Mouse (Mus musculus) large intestine, adult 2 months (tissue): ENCODE measurements around the gene Hivep2. TPM values are rescaled to one million over a fixed set of nuclear protein-coding genes. Genes with fewer than 3 reads are reported as not detected.

Source experiments
- DNase-seq: peaks from one replicate; pipeline ENCODE4 v3.0.0-alpha.2; 2012; ENCODE audit warnings: low read depth, low spot score
- WGBS: fragments of 180-500 bp; shearing (Covaris S2); methylation state at CpG from one replicate; pipeline ENCODE4 v1.1.7; 2018; 5-methylcytosine and 5-hydroxymethylcytosine counted together
- polyA plus RNA-seq: library from polyadenylated mRNA; depleted of rRNA; stranded (reverse); fragments of >200 nt; gene quantifications from 2 replicates; pipeline ENCODE4 v1.2.3, GENCODE M21; 2012; rRNA removed

Hivep2 gene
- 3.9 and 6.2 TPM in 2 replicates for polyA plus RNA-seq

DNA sequence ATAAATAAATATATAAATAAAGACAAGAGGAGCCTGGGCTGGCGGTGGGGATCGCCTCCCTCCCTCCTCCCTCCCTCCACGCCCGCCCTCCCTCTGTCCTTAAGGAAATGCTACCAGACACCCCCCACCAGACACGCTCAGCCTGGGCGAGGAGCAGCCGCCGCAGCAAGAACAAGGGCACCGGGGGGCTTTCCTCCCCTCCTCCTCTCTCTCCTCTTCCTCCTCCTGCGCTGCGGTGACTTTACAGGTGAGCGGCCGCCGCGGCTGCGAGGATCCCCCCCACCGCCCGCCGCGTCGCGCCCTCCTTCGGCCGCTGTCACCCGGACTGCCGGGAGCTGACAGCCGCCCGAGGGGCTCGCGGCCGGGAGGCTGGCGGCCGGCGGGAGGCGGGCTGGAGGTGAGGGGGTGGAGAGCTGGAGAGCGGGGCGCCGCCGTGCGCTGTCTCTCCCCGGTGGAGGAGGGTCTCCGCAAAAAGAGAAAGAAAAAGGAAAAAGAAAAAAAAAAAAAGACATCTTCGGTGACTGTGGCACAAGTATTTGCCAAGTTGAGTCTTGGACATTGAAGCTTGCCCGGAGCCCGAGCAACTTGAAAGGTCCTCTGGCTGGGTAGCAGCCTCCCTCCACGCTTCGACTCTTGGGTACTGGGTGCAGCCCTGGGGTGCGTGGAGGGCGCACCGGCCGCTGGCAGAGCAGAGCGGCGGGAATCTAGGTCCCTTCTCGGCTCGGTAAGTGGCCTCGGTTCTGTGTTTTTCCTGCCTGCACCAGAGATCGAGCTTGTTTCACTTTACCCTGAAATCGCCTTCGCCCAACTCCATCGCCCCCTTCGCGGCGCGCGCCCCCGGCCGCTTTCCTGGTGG lies at the start of gene Hivep2:
Hivep2 (plus strand) TSS at position 102 of the 856 bp plus-strand sequence.
- WGBS = under 1% methylated on average over 67 of the region's 67 CpGs
- no peak for DNase-seq

DNA sequence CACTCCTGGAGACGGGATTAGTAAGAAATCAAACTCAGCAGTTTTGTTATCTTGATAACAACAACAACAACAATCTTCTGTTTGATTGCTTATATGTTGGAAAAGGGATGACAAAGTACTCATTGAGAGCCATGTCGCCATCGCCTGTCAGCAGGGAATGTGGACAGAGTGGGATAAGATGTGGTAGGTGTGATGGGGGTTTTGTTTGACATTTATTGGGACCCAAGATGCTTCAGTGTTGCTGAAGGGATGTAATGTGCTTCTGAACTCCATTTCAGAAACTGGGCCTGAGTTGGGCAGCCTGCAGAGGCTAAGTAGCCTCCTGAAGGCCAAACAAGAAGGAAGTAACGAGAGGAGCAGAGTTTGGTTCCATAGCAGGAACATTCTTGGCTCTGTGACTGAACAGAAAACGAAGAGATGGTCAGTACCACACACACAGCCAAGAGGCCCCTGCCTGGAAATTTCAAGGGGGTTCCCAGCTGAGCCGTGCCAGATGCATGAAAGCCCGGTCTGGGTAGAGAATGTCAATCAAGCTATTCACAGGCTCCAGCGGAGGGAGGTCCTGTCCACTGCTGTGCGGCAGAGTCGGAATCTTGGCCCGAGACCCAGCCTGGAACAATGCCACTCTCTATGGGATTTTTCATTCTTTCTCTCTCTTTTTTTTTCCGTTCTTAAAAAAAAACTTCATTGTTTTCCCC lies 49.1 kb upstream of the Hivep2 start:
- 67% methylated on average over 12 of the region's 12 CpGs for WGBS
- no peak for DNase-seq

DNA sequence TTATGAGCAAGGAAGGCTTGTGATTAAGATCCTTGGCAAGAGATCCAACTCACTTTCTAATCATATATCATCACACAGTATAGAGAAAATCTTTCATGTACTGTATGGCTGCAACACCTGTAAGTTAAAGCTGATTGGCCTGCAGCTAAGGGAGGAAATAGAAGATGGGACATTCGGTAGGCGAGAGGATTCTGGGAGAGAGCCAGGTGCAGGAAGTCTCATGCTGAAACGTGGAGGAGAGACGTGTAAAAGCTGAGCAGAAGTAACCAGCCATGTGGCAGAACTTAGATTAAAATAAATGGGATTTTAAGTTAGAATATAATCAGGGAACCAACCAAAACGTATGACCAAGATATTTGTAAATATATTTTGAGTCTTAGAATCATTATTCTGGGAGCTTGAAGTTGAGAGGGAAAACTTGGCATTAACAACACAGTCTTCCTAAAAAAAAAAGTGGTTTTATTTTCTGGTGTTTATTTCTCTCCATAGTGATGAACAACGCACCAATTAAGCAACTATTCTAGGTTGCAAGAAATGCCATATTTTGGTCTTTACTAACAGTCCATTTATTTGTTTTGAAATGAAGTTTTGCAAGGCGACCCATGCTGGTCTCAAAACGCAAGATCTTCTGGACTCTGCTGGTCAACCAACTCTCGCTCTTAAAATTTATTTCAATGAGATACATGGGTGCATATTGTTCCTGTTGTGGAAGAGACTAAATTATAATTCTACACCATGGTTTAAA lies 44.1 kb upstream of the Hivep2 start:
- 65% methylated on average over 9 of the region's 9 CpGs for WGBS
- no peak for DNase-seq

DNA sequence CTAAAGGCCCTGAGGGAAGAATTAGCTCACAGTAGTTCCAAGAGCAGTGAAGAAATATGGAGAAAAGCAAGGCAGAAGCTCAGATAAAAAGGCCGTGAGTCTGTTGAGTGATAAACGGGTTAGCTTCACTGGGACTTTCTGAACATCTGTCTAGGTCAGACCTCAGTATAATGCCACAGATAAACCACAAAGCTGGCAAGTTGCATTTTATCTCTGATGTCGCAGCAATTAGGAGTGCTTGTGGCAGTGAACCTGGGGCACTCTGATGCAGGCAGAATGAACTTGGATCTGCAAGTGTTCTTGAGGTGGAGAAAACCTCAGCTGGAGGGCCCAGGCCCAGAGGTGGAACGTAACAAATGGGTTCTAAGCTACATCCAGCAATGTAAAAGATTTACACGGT lies 36.6 kb upstream of the Hivep2 start:
- WGBS = 88% methylated on average over 5 of the region's 5 CpGs
- DNase-seq = no peak

- no peak for DNase-seq
- WGBS = 75% methylated on average over 3 of the region's 3 CpGs
Observed at GRCm38 (mm10) chr10:13932147-13932546, 33.7 kb upstream of the Hivep2 start.

- WGBS = 78% methylated on average over 7 of the region's 7 CpGs
- DNase-seq = no peak
Observed at GRCm38 (mm10) chr10:13933320-13933719, 32.6 kb upstream of the Hivep2 start.

DNA sequence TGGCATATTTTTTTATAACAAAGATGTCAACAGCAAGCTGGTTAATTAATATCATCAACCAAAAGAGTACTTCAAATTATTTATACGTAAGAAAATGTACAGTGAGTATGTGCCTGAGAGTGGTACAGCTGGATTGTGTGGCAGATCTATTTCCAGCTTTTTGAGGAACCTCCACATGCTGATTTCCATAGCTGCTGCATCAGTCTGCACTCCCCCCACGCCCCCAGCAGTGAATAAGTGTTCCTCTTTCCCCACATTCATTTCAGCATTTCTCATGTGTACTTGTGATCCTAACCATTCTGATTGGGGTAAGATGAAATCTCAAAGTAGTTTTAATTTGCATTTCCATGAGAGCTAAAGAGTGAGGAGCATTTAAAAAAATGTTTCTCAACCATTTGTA lies 30.2 kb upstream of the Hivep2 start:
- WGBS = 83% methylated on average over 2 of the region's 2 CpGs
- no peak for DNase-seq

- DNase-seq = no peak
- WGBS = 64% methylated on average over 2 of the region's 2 CpGs
Observed at GRCm38 (mm10) chr10:13941406-13941805, 24.5 kb upstream of the Hivep2 start.

- no peak for DNase-seq
- 46% methylated on average over 3 of the region's 3 CpGs for WGBS
Observed at GRCm38 (mm10) chr10:13943706-13944105, 22.2 kb upstream of the Hivep2 start.

DNA sequence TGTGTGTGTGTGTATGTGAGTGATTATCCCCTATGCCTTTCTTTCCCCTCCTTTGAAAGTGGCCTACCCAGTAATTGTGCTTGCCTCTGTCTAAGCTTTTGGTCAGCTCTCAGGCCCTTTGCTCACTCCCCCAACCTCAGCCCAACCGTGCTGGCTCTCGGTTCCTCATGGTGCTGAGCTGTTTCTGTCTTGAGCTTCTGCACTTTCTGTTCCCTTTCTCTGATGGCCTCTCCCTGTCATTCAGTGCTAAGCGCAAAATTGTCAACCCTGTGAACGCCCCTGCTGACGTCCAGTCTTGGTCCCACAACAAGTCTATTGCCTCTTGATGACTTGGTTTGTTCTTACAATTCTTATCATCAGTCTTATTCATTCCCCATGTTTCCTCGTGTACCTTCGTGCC lies 19.4 kb upstream of the Hivep2 start:
- no peak for DNase-seq
- WGBS = 73% methylated on average over 7 of the region's 7 CpGs

DNA sequence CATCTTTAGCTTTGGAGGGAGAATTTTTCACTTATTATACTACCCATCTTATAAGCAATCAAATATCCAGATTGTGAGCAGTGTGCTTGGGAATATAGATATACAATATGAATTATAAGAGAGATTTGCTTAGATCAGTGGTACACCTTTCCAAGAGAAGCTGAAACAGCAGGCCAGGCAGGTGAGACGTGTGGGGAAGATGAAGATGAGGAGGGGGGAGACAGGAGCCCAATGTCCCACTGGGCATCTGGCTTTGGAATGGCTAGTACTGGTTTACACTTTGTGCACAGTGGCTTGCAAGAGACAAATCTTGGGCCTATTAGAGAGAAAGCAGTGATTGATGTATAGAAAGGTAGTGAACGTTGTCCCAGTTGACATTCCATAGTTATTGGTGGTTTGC lies 2.9 kb upstream of the Hivep2 start:
- WGBS = 85% methylated on average over 2 of the region's 2 CpGs
- DNase-seq = no peak

DNA sequence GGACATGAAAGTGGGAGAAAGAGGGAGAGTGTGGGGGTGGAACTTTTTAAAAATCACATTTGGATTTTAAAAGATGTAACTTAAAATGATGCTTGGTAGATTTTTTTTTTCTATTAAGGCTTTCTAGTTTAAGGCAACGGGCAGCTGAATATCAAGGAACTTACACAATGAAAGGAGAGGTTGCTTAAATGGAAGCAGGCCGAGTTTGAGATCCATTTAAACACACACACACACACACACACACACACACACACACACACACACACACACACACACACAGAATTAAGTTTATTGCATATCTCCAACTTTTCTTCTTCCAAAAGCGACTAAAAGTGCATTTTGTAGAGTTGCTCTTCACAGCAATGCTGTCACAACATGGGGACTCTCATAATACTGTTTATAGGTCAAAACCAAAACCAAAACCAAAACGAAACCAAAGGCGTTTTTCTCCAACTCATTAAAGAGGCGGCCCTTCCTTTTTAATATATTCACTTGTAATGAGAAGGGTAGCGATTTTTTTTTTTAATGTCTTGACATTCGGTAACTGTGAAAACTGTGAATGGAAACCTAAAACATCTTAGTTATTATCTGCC lies 1.9 kb upstream of the Hivep2 start:
- 3% methylated on average over 8 of the region's 8 CpGs for WGBS
- no peak for DNase-seq

DNA sequence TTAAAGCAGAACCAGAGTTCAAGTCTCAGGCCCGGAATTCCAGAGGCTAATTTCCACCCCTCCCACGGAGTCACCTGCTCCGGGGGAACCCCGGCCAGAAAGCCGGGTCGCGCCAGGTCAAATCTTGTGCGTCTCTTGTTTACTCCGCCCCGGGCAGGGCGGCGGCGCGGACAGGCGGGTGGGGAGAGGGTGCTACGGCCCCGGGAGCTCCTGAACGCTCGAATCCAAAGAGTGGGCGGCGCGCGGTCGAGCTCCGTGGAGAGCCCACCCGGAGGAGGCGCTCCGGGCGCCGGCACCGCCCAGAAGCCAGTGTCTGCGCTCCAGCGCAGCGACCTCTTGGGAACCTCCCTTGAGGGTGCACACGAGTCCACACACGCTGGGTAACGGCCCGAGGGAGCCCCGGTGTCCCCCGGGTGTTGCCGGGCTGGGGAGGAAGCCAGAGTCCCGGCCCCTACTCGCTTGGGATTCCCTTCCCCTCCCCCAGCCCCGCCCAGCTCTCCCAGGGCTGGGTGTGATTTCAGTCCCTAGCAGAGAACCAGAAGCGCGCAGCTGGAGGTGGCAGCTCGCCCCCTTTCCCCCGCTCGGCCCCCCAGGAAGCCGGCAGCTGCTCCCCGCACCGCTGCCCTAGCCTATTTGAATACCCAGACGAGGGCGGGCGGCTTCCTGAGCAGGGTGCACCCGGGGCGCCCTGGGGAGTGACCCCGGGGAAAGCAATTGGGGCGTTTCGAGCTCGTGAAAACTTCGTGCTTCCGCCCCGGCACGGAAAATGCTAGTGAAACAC lies 1.2 kb upstream of the Hivep2 start:
- under 1% methylated on average over 65 of the region's 65 CpGs for WGBS
- no peak for DNase-seq

- no peak for DNase-seq
- WGBS = under 1% methylated on average over 54 of the region's 54 CpGs
Observed at GRCm38 (mm10) chr10:13965316-13965973, 430 bp upstream of the Hivep2 start.

- no peak for DNase-seq
- WGBS = 1% methylated on average over 48 of the region's 66 CpGs
Observed at GRCm38 (mm10) chr10:13966830-13967450, 1.1 kb downstream of the Hivep2 start.

GRCm38 (mm10) chr10:13967451-13968233 lies 1.8 kb downstream of the Hivep2 start:
- WGBS = 1% methylated on average over 36 of the region's 36 CpGs
- no peak for DNase-seq

DNA sequence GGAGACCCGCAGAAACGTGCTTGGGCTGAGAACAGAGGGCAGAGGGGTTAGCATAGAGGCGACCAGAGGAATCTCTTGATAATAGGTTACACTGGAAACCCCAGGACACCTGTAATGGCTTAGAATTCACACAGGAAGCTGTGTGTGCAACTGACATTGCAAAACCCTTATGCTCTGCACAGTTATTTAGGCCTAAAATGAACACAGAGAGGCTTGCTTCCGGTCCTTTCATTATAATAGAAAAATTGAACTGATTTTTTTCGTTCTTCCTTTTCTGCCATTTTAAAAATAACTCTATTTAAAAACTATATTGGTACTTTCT lies 2.3 kb downstream of the Hivep2 start:
- no peak for DNase-seq
- 20% methylated on average over 5 of the region's 5 CpGs for WGBS

DNA sequence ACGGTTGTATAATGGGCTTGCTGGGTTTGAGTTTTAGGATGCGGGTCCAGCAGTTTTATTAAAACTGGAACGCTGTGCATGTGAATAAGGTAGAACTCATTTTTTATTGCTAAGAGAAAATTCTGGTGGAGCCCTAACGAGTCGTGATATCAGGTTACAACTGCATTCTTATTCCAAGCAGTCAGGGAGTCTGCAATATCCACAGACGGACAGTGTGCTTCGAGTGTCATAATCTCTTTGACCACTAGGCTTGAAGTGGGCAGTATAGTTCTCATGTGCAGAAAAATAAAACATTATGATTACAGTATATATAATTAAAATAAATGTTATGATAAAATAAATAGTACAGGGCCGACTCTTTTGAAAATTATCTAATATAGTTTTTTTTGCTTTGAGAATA lies 3.1 kb downstream of the Hivep2 start:
- 26% methylated on average over 8 of the region's 8 CpGs for WGBS
- no peak for DNase-seq
